Mouse (Mus musculus): ENCODE data around the gene Hnf1a.

GRCm38 (mm10) chr5:114902413-114902812 is 68.5 kb downstream of the Hnf1a start:
- TF ChIP-seq CTCF (IDR thresholded peaks at IDR 0.05; ENCODE audit: borderline replicate concordance, control insufficient read depth, extremely low read depth, insufficient read depth, low read length, poor library complexity) (no peak), POLR2A (IDR thresholded peaks at IDR 0.05; ENCODE audit: control insufficient read depth, extremely low read depth, insufficient read depth, low read length, poor library complexity) (no peak)
